Mouse (Mus musculus) limb, embryonic 13.5 days (tissue): Measurements from ENCODE around the gene Psmd9. TPM values are rescaled to one million over a fixed set of nuclear protein-coding genes. Genes with fewer than 3 reads are reported as not detected.

Source experiments
- ATAC-seq: fragments of 200-750 bp; cut with Nextera tagmentation; 2 replicates; pipeline ENCODE4 v1.8.0; 2017; ENCODE audit warnings: low read depth, moderate number of reproducible peaks, moderate TSS enrichment; ENCODE audit not compliant: low FRiP score
- H3K27ac ChIP-seq: fragments of 300-500 bp; sonication (generic); 2 replicates; pipeline ENCODE4 v1.5.1; 2015; ENCODE audit warnings: inconsistent platforms, mild to moderate bottlenecking, moderate library complexity
- H3K27me3 ChIP-seq: fragments of 300-500 bp; sonication (generic); 2 replicates; pipeline ENCODE4 v1.6.1; 2015; ENCODE audit warnings: mild to moderate bottlenecking, inconsistent platforms
- H3K36me3 ChIP-seq: fragments of 300-500 bp; sonication (generic); 2 replicates; pipeline ENCODE4 v1.6.1; 2015; ENCODE audit warnings: inconsistent platforms, mild to moderate bottlenecking, moderate library complexity
- H3K4me1 ChIP-seq: fragments of 300-500 bp; sonication (generic); 2 replicates; pipeline ENCODE4 v1.6.1; 2015; ENCODE audit warnings: inconsistent platforms
- H3K4me2 ChIP-seq: fragments of 300-500 bp; sonication (generic); replicated peaks from 2 replicates; pipeline ENCODE4 v1.6.1; 2015; ENCODE audit warnings: inconsistent platforms, mild to moderate bottlenecking, moderate library complexity
- H3K4me3 ChIP-seq: fragments of 300-500 bp; sonication (generic); 2 replicates; pipeline ENCODE4 v1.5.1; 2015; ENCODE audit warnings: moderate library complexity, mild to moderate bottlenecking, inconsistent platforms
- H3K9ac ChIP-seq: fragments of 300-500 bp; sonication (generic); 2 replicates; pipeline ENCODE4 v1.6.1; 2015; ENCODE audit warnings: mild to moderate bottlenecking, inconsistent platforms
- H3K9me3 ChIP-seq: fragments of 300-500 bp; sonication (generic); 2 replicates; pipeline ENCODE4 v1.6.1; 2016; ENCODE audit warnings: inconsistent platforms
- WGBS: fragments of 180-500 bp; shearing (Covaris S2); methylation state at CpG from one replicate; pipeline ENCODE4 v1.1.7; 2015; 5-methylcytosine and 5-hydroxymethylcytosine counted together
- polyA plus RNA-seq: library from polyadenylated mRNA; unstranded; fragments of >200 nt; fragmentation: Nextera tagmentation; extraction: Ambion mirVana; gene quantifications from 2 replicates; pipeline ENCODE4 v1.2.1, GENCODE M21; 2015

Gene Psmd9
- polyA plus RNA-seq, 1 experiment from 2014 or later: 104 TPM

- Histone ChIP-seq H3K4me3 (peak overlapping the region; percentile 94), H3K36me3 (peaks cover 13% of the 10 kb centered on the region), H3K27ac (peak overlapping the region; percentile 100), H3K9ac (peak overlapping the region; percentile 100), H3K9me3 (no peaks in the 10 kb centered on the region), H3K27me3 (no peaks in the 10 kb centered on the region), H3K4me1 (peaks cover 52% of the 10 kb centered on the region), H3K4me2 (peak overlapping the region; percentile 98)
- no peak for ATAC-seq
- under 1% methylated on average over 39 of the region's 39 CpGs for WGBS
These were observed 30.1 kb upstream of the Psmd9 start for GRCm38 (mm10) chr5:123138953-123139721.

GRCm38 (mm10) chr5:123139722-123140627, 29.2 kb upstream of the Psmd9 start:
- Histone ChIP-seq H3K27me3 (no peaks in the 10 kb centered on the region), H3K4me1 (peaks cover 52% of the 10 kb centered on the region), H3K9ac (peak overlapping the region; percentile 100)

GRCm38 (mm10) chr5:123140694-123141554, 28.3 kb upstream of the Psmd9 start:
- Histone ChIP-seq H3K36me3 (peaks cover 20% of the 10 kb centered on the region), H3K9me3 (no peaks in the 10 kb centered on the region), H3K4me1 (peaks cover 52% of the 10 kb centered on the region), H3K4me2 (peak overlapping the region; percentile 98), H3K4me3 (peak overlapping the region; percentile 94), H3K27ac (peak overlapping the region; percentile 100), H3K9ac (peak overlapping the region; percentile 100), H3K27me3 (no peaks in the 10 kb centered on the region)
- peak; percentile 77 for ATAC-seq
- under 1% methylated on average over 31 of the region's 31 CpGs for WGBS

More at GRCm38 (mm10) chr5:123139722-123140627, 29.2 kb upstream of the Psmd9 start:
- no peak for ATAC-seq
- WGBS: under 1% methylated on average over 28 of the region's 28 CpGs
- H3K4me3 ChIP-seq: peak overlapping the region; percentile 94
- no peaks in the 10 kb centered on the region for H3K9me3 ChIP-seq
- peak overlapping the region; percentile 100 for H3K27ac ChIP-seq
- H3K36me3 ChIP-seq: peaks cover 12% of the 10 kb centered on the region; the same call in 1 of the 2 replicates
- H3K4me2 ChIP-seq: peak overlapping the region; percentile 98

GRCm38 (mm10) chr5:123141555-123142160, 27.6 kb upstream of the Psmd9 start:
- Histone ChIP-seq H3K4me3 (peak overlapping the region; percentile 94), H3K4me1 (peaks cover 52% of the 10 kb centered on the region), H3K9ac (peak overlapping the region; percentile 100), H3K27me3 (no peaks in the 10 kb centered on the region), H3K27ac (peak overlapping the region; percentile 100), H3K4me2 (peak overlapping the region; percentile 98), H3K36me3 (peaks cover 25% of the 10 kb centered on the region), H3K9me3 (no peaks in the 10 kb centered on the region)
- 1% methylated on average over 32 of the region's 38 CpGs for WGBS
- ATAC-seq: 0 out of 2 replicates have a peak, but pooled peaks have one; percentile 15

- under 1% methylated on average over 94 of the region's 103 CpGs for WGBS
- peak within 1 kb of the TSS; percentile 94 for H3K4me3 ChIP-seq
- H3K9ac ChIP-seq: peak within 1 kb of the TSS; percentile 100
- H3K4me2 ChIP-seq: peak within 1 kb of the TSS; percentile 98
- H3K27ac ChIP-seq: peak within 1 kb of the TSS; percentile 100
- peaks cover 44% of the 10 kb centered on the region for H3K4me1 ChIP-seq
- no peaks in the 10 kb centered on the region for H3K27me3 ChIP-seq
- peaks cover 31% of the 10 kb centered on the region for H3K36me3 ChIP-seq
- no peaks in the 10 kb centered on the region for H3K9me3 ChIP-seq
- no peak for ATAC-seq
These were observed 26.8 kb upstream of the Psmd9 start, which contains the start of gene Setd1b for GRCm38 (mm10) chr5:123142161-123143157. Setd1b (plus strand) TSS chr5:123142193.

GRCm38 (mm10) chr5:123143251-123143970, 25.8 kb upstream of the Psmd9 start:
- no peak for ATAC-seq
- WGBS: 2% methylated on average over 21 of the region's 24 CpGs

GRCm38 (mm10) chr5:123143971-123144745, 25.1 kb upstream of the Psmd9 start:
- Histone ChIP-seq H3K4me3 (peak overlapping the region; percentile 94), H3K36me3 (peaks cover 48% of the 10 kb centered on the region), H3K9ac (peak overlapping the region; percentile 100), H3K27ac (no peak overlapping the region; the same call in 1 of the 2 replicates), H3K9me3 (no peaks in the 10 kb centered on the region), H3K27me3 (no peaks in the 10 kb centered on the region), H3K4me2 (peak overlapping the region; percentile 98), H3K4me1 (peaks cover 43% of the 10 kb centered on the region)
- WGBS: 7% methylated on average over 17 of the region's 17 CpGs
- no peak for ATAC-seq

More at GRCm38 (mm10) chr5:123143251-123143970, 25.8 kb upstream of the Psmd9 start:
- Histone ChIP-seq H3K27me3 (no peaks in the 10 kb centered on the region), H3K4me2 (peak overlapping the region; percentile 98), H3K4me1 (peaks cover 38% of the 10 kb centered on the region), H3K36me3 (peaks cover 40% of the 10 kb centered on the region), H3K27ac (peak overlapping the region; percentile 100), H3K9me3 (no peaks in the 10 kb centered on the region), H3K9ac (peak overlapping the region; percentile 100), H3K4me3 (peak overlapping the region; percentile 94)

GRCm38 (mm10) chr5:123144746-123145590, 24.2 kb upstream of the Psmd9 start:
- Histone ChIP-seq H3K4me1 (peaks cover 51% of the 10 kb centered on the region), H3K36me3 (peaks cover 51% of the 10 kb centered on the region), H3K4me3 (peak overlapping the region; percentile 94), H3K9ac (peak overlapping the region; percentile 100), H3K9me3 (no peaks in the 10 kb centered on the region), H3K4me2 (peak overlapping the region; percentile 98), H3K27ac (no peak overlapping the region), H3K27me3 (no peaks in the 10 kb centered on the region)
- ATAC-seq: no peak
- 31% methylated on average over 20 of the region's 20 CpGs for WGBS
